Mouse (Mus musculus) erythroblast, embryonic 14.5 days (primary cell): ENCODE measurements around the gene Car15.

ENCODE experiments used
- GATA1 ChIP-seq: IDR thresholded peaks from 2 replicates; pipeline ENCODE4 v1.6.1; 2012; ENCODE audit warnings: low read length, inconsistent platforms, mixed read lengths
- TAL1 ChIP-seq: IDR thresholded peaks from 3 replicates; pipeline ENCODE4 v1.6.1; 2012; ENCODE audit warnings: low read length, inconsistent platforms, mixed read lengths

DNA sequence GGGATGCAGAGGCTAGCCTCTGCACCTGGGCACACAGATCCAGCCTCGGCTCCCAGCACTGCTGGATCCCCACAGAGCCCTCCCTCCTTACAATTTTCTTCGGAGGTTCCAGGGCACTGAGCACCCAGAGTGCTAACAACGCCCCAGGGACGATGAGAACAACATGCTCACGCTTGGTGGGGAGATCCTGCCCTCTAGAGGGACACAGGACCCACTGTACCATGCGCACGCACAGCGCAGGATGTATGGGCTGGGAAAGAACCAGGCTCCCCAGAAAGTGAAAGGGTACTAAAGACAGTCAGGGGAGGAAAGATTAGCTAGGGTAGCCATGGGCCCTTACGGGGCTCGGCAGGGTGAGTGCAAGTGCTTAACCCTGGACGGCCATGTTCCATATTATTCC lies 6.4 kb downstream of the Car15 start:
- TF ChIP-seq GATA1: no peak
- no peak for TF ChIP-seq TAL1
